9 mouse cellular contexts compared by ENCODE assay signal in genomic region chr17:47851798-47852360, GRCm38 (mm10). TPM values are rescaled to one million over a fixed set of nuclear protein-coding genes. Genes with fewer than 3 reads are reported as not detected.
A peak's percentile ranks its signal among the peaks of the same experiment; 100 is the strongest.
DNase-seq lines count a peak whose midpoint lies in the region; ATAC-seq and TF ChIP-seq lines count a peak whose summit lies in the region.
"Not testable (repeated sequence)": the region's sequence is repeated elsewhere in the genome, so short reads cannot be mapped to it uniquely, and the experiment has no call there.
"Had no signal": no experiment of that assay in that cellular context is flagged by ENCODE, and none has a peak within 500 bp of the region (broad histone marks: within the 10 kb centered on the region; RNA-seq: fewer than 3 reads in every experiment).

No protein-coding gene starts in this region.

- ATAC-seq in forebrain, embryonic 11.5 days (replicated peaks; ENCODE audit: low FRiP score); midbrain, embryonic 11.5 days (ENCODE audit: low FRiP score): not testable (repeated sequence)
- ATAC-seq in heart, embryonic 14.5 days (ENCODE audit: insufficient number of reproducible peaks, insufficient read depth, low FRiP score, low read depth), result 0 out of 2 replicates have a peak, but pooled peaks have one; percentile 11
- peak; percentile 67 for ATAC-seq in intestine, embryonic 14.5 days (replicated peaks; ENCODE audit: low FRiP score, low TSS enrichment, low read depth)
- peak; percentile 29; the same call in 1 of the 2 replicates for ATAC-seq in liver, embryonic 13.5 days (ENCODE audit: low read depth)

- peak overlapping the region; percentile 53 for H3K9ac ChIP-seq in ES-E14 (ENCODE audit: insufficient read depth, low read depth, low read length, poor library complexity, severe bottlenecking)
- H3K9ac ChIP-seq in forebrain, embryonic 11.5 days (ENCODE audit: low read length); intestine, embryonic 14.5 days (ENCODE audit: low read length); liver, embryonic 13.5 days; midbrain, embryonic 11.5 days (ENCODE audit: low read length): not testable (repeated sequence)
- H3K9ac ChIP-seq in heart, embryonic 14.5 days (ENCODE audit: low read length), result peak overlapping the region; percentile 45; the same call in 1 of the 2 replicates

- not testable (repeated sequence) for H3K27ac ChIP-seq in ES-E14 (ENCODE audit: insufficient read depth, low read depth, low read length, poor library complexity, severe bottlenecking); forebrain, embryonic 11.5 days (ENCODE audit: low read depth, low read length); heart, embryonic 14.5 days (replicated peaks in 1 of 2; ENCODE audit: control insufficient read depth in 1 of 2, insufficient read depth in 1 of 2, low read depth in 2 of 2, low read length in 2 of 2); intestine, embryonic 14.5 days (ENCODE audit: low read depth); liver, embryonic 13.5 days; midbrain, embryonic 11.5 days (ENCODE audit: low read depth, low read length); small intestine, adult 2 months (ENCODE audit: insufficient read depth, low read depth, low read length)

- H3K27me3 ChIP-seq in forebrain, embryonic 11.5 days (ENCODE audit: control insufficient read depth, insufficient read depth, low read length); heart, embryonic 14.5 days (ENCODE audit: control insufficient read depth, insufficient read depth, low read length); intestine, embryonic 14.5 days (replicated peaks; ENCODE audit: control insufficient read depth, insufficient read depth, low read length); liver, embryonic 13.5 days; midbrain, embryonic 11.5 days (ENCODE audit: control insufficient read depth, insufficient read depth, low read length); small intestine, adult 2 months (ENCODE audit: control insufficient read depth, insufficient read depth, low read length): not testable (repeated sequence)

- in situ Hi-C loops in ES-E14 (cut with MboI; ENCODE audit: low sequenced_read_pairs in 2 of 2, unreplicated experiment in 2 of 2), result not testable (repeated sequence)

- WGBS in forebrain, embryonic 11.5 days, result 18% methylated on average over 22 of the region's 22 CpGs
- 8% methylated on average over 22 of the region's 22 CpGs for WGBS in heart, embryonic 14.5 days
- WGBS in intestine, embryonic 14.5 days, result 6% methylated on average over 22 of the region's 22 CpGs
- WGBS in liver, embryonic 13.5 days (ENCODE audit: insufficient replicate concordance), result 11% methylated on average over 22 of the region's 22 CpGs
- WGBS in midbrain, embryonic 11.5 days, result 21% methylated on average over 22 of the region's 22 CpGs
- WGBS in small intestine, adult 2 months, result 5% methylated on average over 22 of the region's 22 CpGs

- not testable (repeated sequence) for H3K4me1 ChIP-seq in ES-E14 (ENCODE audit: control insufficient read depth in 2 of 2, insufficient read depth in 2 of 2, low read length in 2 of 2, poor library complexity in 1 of 2); forebrain, embryonic 11.5 days (replicated peaks; ENCODE audit: control insufficient read depth, insufficient read depth, low read length); intestine, embryonic 14.5 days (replicated peaks; ENCODE audit: control insufficient read depth, insufficient read depth, low read length); liver, embryonic 13.5 days (replicated peaks); midbrain, embryonic 11.5 days (ENCODE audit: control insufficient read depth, insufficient read depth, low read length); small intestine, adult 2 months (ENCODE audit: control insufficient read depth, insufficient read depth, insufficient read length, low read length)
- peaks cover 18 to 26% of the 10 kb centered on the region in 2 experiments for H3K4me1 ChIP-seq in heart, embryonic 14.5 days (ENCODE audit: control insufficient read depth in 2 of 2, insufficient read depth in 2 of 2, low read length in 2 of 2)

- 0 out of 4 replicates have a peak overlapping the region, but pooled peaks of 1 of the 2 experiments have one; percentile 23 for H3K4me3 ChIP-seq in ES-E14 (ENCODE audit: insufficient read depth in 1 of 2, low read depth in 1 of 2, low read length in 2 of 2, poor library complexity in 1 of 2, severe bottlenecking in 1 of 2)
- H3K4me3 ChIP-seq in forebrain, embryonic 11.5 days (ENCODE audit: low read depth, low read length); midbrain, embryonic 11.5 days (ENCODE audit: low read depth, low read length): not testable (repeated sequence)
- H3K4me3 ChIP-seq in heart, embryonic 14.5 days (ENCODE audit: control insufficient read depth in 1 of 2, insufficient read depth in 1 of 2, low read depth in 1 of 2, low read length in 2 of 2), result peak overlapping the region in 1 of 2 experiments; percentile 17; a peak in 2 of 4 replicates
- H3K4me3 ChIP-seq in intestine, embryonic 14.5 days (ENCODE audit: low read depth, low read length), result 0 out of 2 replicates have a peak overlapping the region, but pooled peaks have one; percentile 6
- peak overlapping the region; percentile 22; the same call in 1 of the 2 replicates for H3K4me3 ChIP-seq in liver, embryonic 13.5 days (replicated peaks)
- H3K4me3 ChIP-seq in small intestine, adult 2 months (ENCODE audit: low read depth, low read length), result peak overlapping the region; percentile 28; the same call in 1 of the 2 replicates

- TF ChIP-seq CTCF in small intestine, adult 2 months (IDR thresholded peaks at IDR 0.05; ENCODE audit: extremely low read depth, insufficient read length, insufficient replicate concordance, low read depth, low read length), result not testable (repeated sequence)

- H3K36me3 ChIP-seq in ES-E14 (ENCODE audit: control insufficient read depth, insufficient read depth, low read length, poor library complexity, severe bottlenecking); forebrain, embryonic 11.5 days (ENCODE audit: control insufficient read depth, insufficient read depth, low read length); heart, embryonic 14.5 days (ENCODE audit: control insufficient read depth, insufficient read depth, low read length); intestine, embryonic 14.5 days (ENCODE audit: control insufficient read depth, insufficient read depth, low read length); liver, embryonic 13.5 days; midbrain, embryonic 11.5 days (ENCODE audit: control insufficient read depth, insufficient read depth, low read length); small intestine, adult 2 months (ENCODE audit: control insufficient read depth, insufficient read depth, low read length): not testable (repeated sequence)

- TF ChIP-seq POLR2A in small intestine, adult 2 months (IDR thresholded peaks at IDR 0.05; ENCODE audit: low read depth, low read length), result not testable (repeated sequence)

- not testable (repeated sequence) for H3K9me3 ChIP-seq in ES-E14 (ENCODE audit: control insufficient read depth, insufficient read depth, low read depth, low read length); forebrain, embryonic 11.5 days (ENCODE audit: control insufficient read depth, low read length); heart, embryonic 14.5 days (ENCODE audit: control insufficient read depth, low read length); intestine, embryonic 14.5 days (ENCODE audit: control insufficient read depth, low read length); liver, embryonic 13.5 days (replicated peaks); midbrain, embryonic 11.5 days (ENCODE audit: control insufficient read depth, low read length)

- not testable (repeated sequence) for DNase-seq in ES-E14 (ENCODE audit: low read depth, low spot score); forebrain, embryonic 11.5 days (ENCODE audit: low spot score); liver, embryonic 13.5 days; midbrain, embryonic 11.5 days (ENCODE audit: low spot score, missing footprints)
- peak; percentile 76 for DNase-seq in intestine, embryonic 14.5 days (ENCODE audit: low spot score)
- peak; percentile 44 for DNase-seq in kidney, postnatal 10 days

- peak overlapping the region; percentile 40 for H3K4me2 ChIP-seq in forebrain, embryonic 11.5 days (ENCODE audit: low read depth, low read length, severe bottlenecking)
- peak overlapping the region; percentile 59 for H3K4me2 ChIP-seq in heart, embryonic 14.5 days (ENCODE audit: low read length)
- peak overlapping the region; percentile 40 for H3K4me2 ChIP-seq in intestine, embryonic 14.5 days (ENCODE audit: low read length)
- H3K4me2 ChIP-seq in liver, embryonic 13.5 days, result peak overlapping the region; percentile 46
- H3K4me2 ChIP-seq in midbrain, embryonic 11.5 days, result peak overlapping the region; percentile 25

RNA-seq across cellular contexts. Expression of gene Mdfi, which starts 17.4 kb away (rescaled TPM):
- 15.6 and 25.0 TPM in 2 replicates for total RNA-seq in ES-E14 (2012; rRNA removed)
- 20.6 and 23.6 TPM in 2 replicates for polyA plus RNA-seq in forebrain, embryonic 11.5 days (2014; fragmentation: Nextera tagmentation; extraction: Ambion mirVana)
- polyA plus RNA-seq in heart, embryonic 14.5 days (2014; fragmentation: Nextera tagmentation; extraction: Ambion mirVana), result 10.4 and 26.3 TPM in 2 replicates
- polyA plus RNA-seq in intestine, embryonic 14.5 days (2014; fragmentation: Nextera tagmentation; extraction: Ambion mirVana), result 31.7 and 34.1 TPM in 2 replicates
- polyA plus RNA-seq in liver, embryonic 13.5 days (2015; fragmentation: Nextera tagmentation; extraction: Ambion mirVana), result 0.93 and 1.1 TPM in 2 replicates
- polyA plus RNA-seq in midbrain, embryonic 11.5 days (2014; fragmentation: Nextera tagmentation; extraction: Ambion mirVana), result 24.7 and 25.7 TPM in 2 replicates
- polyA plus RNA-seq in small intestine, adult 2 months (2012; rRNA removed), result 7.3 and 12.3 TPM in 2 replicates
- polyA plus RNA-seq: Patski had no signal
